Mouse (Mus musculus): ENCODE data around the gene Slc20a1. TPM values are rescaled to one million over a fixed set of nuclear protein-coding genes. Genes with fewer than 3 reads are reported as not detected.

The Slc20a1 gene
- polyA plus RNA-seq, 1 experiment from 2014 or later: 59.0 TPM

DNA sequence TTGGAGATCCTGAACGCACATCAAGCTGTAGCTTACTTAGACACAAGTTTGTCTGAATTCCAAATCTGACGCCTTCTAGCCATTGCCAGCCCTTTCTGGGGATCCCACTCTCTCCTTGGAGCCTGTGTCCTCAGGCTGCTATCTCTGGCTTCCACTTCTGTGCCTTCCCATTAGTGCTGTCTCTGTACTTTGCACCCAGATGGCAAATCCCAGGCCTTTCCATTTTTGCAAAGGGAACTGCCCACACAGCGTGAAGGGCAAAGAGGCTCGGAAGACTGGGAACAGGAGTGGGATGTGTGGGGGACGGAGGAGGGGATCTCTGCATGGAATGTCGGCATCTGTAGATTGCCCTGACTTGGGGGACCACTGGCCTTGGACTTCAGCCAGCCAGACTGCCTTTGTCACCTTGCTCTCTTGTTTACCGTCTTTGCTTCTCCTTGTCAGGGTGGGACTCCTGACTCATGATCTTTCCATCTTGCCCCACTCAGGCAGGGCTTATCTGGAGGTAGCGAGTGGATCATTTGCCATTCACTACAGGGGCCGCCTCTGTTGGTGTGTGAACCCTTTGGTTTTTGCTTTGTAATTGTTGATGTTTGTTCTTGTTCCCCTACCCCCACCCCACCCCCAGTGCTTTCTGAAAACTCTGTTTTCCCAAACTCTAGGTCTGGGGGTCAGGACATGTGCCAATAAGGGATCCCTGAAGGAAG lies 42.3 kb downstream of the Slc20a1 start:
- DNase-seq: no peak
- no peaks in the 10 kb centered on the region for H3K4me1 ChIP-seq (ENCODE audit: control insufficient read depth, insufficient read depth, low read length)
- H3K9me3 ChIP-seq (ENCODE audit: control insufficient read depth, low read length): no peaks in the 10 kb centered on the region
- no peak overlapping the region for H3K4me2 ChIP-seq (ENCODE audit: low read length)
- H3K9ac ChIP-seq (replicated peaks; ENCODE audit: low read length): no peak overlapping the region
- no peak for ATAC-seq (ENCODE audit: low FRiP score, low TSS enrichment)
- WGBS: 76% methylated on average over 9 of the region's 9 CpGs
- no peaks in the 10 kb centered on the region for H3K36me3 ChIP-seq (ENCODE audit: control insufficient read depth, insufficient read depth, low read length)
- H3K4me3 ChIP-seq (replicated peaks; ENCODE audit: low read depth, low read length): no peak overlapping the region
- no peaks in the 10 kb centered on the region for H3K27me3 ChIP-seq (ENCODE audit: control insufficient read depth, insufficient read depth, low read length)
- no peak overlapping the region for H3K27ac ChIP-seq (replicated peaks; ENCODE audit: low read depth, low read length)

DNA sequence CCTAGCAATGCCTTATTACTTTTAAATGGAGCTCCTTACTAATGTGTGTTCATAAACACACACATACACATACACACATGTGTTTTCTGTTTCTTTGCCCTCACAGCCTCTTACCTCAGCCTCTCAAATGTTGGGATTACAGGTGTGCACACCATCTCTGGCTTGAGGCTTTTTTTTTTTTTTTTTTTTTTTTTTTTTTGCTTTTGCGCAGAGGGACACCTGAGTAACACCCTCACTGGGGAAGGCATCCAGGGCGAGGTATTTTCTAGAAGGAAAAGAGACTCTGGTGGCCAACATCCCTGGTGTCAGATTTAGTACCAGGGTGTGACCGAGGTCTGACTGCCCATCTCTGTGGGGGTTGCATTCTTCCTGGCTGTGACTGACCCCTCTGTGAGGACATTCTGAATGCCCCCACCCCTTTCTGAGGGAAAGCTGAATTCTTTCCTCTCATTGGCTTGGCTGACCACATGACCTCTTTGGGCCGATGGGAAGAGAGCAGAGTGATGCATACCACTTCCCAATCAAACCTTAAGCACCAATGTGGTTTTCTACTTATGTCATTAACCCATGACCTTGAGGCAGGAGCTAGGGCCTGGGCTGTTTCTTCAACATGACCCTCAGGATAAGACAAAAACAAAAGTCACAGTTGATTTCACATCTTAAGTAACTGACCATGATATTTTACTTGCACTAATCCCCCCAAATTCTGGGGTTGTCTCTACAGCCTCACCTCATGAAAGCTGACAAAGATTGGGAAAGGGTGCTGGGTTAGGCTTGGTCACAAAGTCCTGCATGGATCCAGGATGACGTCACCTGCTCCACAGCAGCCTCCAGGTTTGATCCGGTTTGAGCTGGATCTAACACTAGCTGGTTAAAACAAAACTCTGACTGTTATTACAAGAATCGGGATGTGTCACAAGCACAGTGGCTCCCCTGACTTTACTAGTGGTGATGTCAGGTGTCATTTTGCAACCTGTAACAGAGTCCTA lies 43.6 kb downstream of the Slc20a1 start:
- no peaks in the 10 kb centered on the region for H3K36me3 ChIP-seq (ENCODE audit: control insufficient read depth, insufficient read depth, low read length)
- no peak for ATAC-seq (ENCODE audit: low FRiP score, low TSS enrichment)
- no peak for DNase-seq
- H3K4me3 ChIP-seq (replicated peaks; ENCODE audit: low read depth, low read length): no peak overlapping the region
- H3K4me1 ChIP-seq (ENCODE audit: control insufficient read depth, insufficient read depth, low read length): no peaks in the 10 kb centered on the region
- WGBS: 75% methylated on average over 7 of the region's 7 CpGs
- H3K27me3 ChIP-seq (ENCODE audit: control insufficient read depth, insufficient read depth, low read length): no peaks in the 10 kb centered on the region
- no peak overlapping the region for H3K9ac ChIP-seq (replicated peaks; ENCODE audit: low read length)
- no peak overlapping the region for H3K4me2 ChIP-seq (ENCODE audit: low read length)
- no peaks in the 10 kb centered on the region for H3K9me3 ChIP-seq (ENCODE audit: control insufficient read depth, low read length)
- H3K27ac ChIP-seq (replicated peaks; ENCODE audit: low read depth, low read length): no peak overlapping the region

DNA sequence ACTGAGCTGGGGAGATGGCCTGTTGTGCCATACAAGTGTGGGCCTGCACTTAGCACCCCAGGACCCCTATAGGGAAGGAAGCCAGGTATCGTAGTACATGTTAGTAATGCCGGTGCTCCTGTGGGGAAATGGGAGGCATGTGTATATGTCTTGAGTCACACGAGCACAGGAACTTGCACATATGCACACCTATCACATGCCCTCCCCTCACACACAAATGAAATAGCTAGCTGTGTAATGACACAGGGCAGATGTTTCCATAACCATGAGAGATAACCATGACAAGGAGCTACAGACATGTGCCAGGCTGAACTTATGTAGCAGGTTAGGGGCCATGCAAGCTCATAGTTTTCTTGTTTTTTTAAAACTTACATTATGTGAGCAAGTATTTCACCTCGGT lies 44.4 kb downstream of the Slc20a1 start:
- Histone ChIP-seq H3K4me3 (replicated peaks; ENCODE audit: low read depth, low read length) (no peak overlapping the region), H3K36me3 (ENCODE audit: control insufficient read depth, insufficient read depth, low read length) (no peaks in the 10 kb centered on the region), H3K9ac (replicated peaks; ENCODE audit: low read length) (no peak overlapping the region), H3K4me1 (ENCODE audit: control insufficient read depth, insufficient read depth, low read length) (no peaks in the 10 kb centered on the region), H3K9me3 (ENCODE audit: control insufficient read depth, low read length) (no peaks in the 10 kb centered on the region), H3K4me2 (ENCODE audit: low read length) (no peak overlapping the region), H3K27me3 (ENCODE audit: control insufficient read depth, insufficient read depth, low read length) (no peaks in the 10 kb centered on the region), H3K27ac (replicated peaks; ENCODE audit: low read depth, low read length) (no peak overlapping the region)
- no peak for DNase-seq
- no peak for ATAC-seq (ENCODE audit: low FRiP score, low TSS enrichment)
- WGBS: 91% methylated on average over 4 of the region's 4 CpGs

GRCm38 (mm10) chr2:129243786-129244185 lies 45.2 kb downstream of the Slc20a1 start:
- no peak for ATAC-seq (ENCODE audit: low FRiP score, low TSS enrichment)
- H3K4me3 ChIP-seq (replicated peaks; ENCODE audit: low read depth, low read length): no peak overlapping the region
- no peaks in the 10 kb centered on the region for H3K36me3 ChIP-seq (ENCODE audit: control insufficient read depth, insufficient read depth, low read length)
- no peak for DNase-seq
- H3K27me3 ChIP-seq (ENCODE audit: control insufficient read depth, insufficient read depth, low read length): no peaks in the 10 kb centered on the region
- WGBS: 52% methylated on average over 9 of the region's 9 CpGs
- no peaks in the 10 kb centered on the region for H3K4me1 ChIP-seq (ENCODE audit: control insufficient read depth, insufficient read depth, low read length)
- no peak overlapping the region for H3K27ac ChIP-seq (replicated peaks; ENCODE audit: low read depth, low read length)
- no peaks in the 10 kb centered on the region for H3K9me3 ChIP-seq (ENCODE audit: control insufficient read depth, low read length)
- H3K9ac ChIP-seq (replicated peaks; ENCODE audit: low read length): no peak overlapping the region
- H3K4me2 ChIP-seq (ENCODE audit: low read length): no peak overlapping the region

GRCm38 (mm10) chr2:129244446-129245120 lies 46.0 kb downstream of the Slc20a1 start:
- 84% methylated on average over 20 of the region's 20 CpGs for WGBS
- H3K4me3 ChIP-seq (replicated peaks; ENCODE audit: low read depth, low read length): no peak overlapping the region
- ATAC-seq (ENCODE audit: low FRiP score, low TSS enrichment): no peak
- no peaks in the 10 kb centered on the region for H3K27me3 ChIP-seq (ENCODE audit: control insufficient read depth, insufficient read depth, low read length)
- H3K4me2 ChIP-seq (ENCODE audit: low read length): no peak overlapping the region
- H3K36me3 ChIP-seq (ENCODE audit: control insufficient read depth, insufficient read depth, low read length): no peaks in the 10 kb centered on the region
- no peaks in the 10 kb centered on the region for H3K4me1 ChIP-seq (ENCODE audit: control insufficient read depth, insufficient read depth, low read length)
- H3K9ac ChIP-seq (replicated peaks; ENCODE audit: low read length): no peak overlapping the region
- H3K27ac ChIP-seq (replicated peaks; ENCODE audit: low read depth, low read length): no peak overlapping the region
- DNase-seq: no peak
- no peaks in the 10 kb centered on the region for H3K9me3 ChIP-seq (ENCODE audit: control insufficient read depth, low read length)

DNA sequence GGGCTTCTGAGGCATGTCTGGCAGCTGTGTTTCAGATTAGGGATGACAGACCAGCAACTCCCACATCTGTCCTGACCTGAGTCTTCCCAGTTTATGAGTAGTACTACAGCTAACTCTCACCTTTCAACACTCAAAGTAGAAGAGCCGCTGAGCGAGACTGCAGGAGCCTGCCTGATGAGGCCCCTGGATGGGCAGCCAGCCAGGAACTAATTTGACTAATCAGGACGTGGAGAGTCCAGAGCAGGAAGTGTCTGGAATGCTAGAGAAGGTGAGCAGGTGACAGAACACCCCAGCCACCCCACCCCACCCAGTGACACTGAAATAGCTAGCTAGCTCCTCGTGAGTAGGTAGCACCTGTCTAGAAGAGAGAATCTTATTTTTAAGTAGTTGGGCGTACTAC lies 47.1 kb downstream of the Slc20a1 start:
- no peaks in the 10 kb centered on the region for H3K4me1 ChIP-seq (ENCODE audit: control insufficient read depth, insufficient read depth, low read length)
- no peak for ATAC-seq (ENCODE audit: low FRiP score, low TSS enrichment)

DNA sequence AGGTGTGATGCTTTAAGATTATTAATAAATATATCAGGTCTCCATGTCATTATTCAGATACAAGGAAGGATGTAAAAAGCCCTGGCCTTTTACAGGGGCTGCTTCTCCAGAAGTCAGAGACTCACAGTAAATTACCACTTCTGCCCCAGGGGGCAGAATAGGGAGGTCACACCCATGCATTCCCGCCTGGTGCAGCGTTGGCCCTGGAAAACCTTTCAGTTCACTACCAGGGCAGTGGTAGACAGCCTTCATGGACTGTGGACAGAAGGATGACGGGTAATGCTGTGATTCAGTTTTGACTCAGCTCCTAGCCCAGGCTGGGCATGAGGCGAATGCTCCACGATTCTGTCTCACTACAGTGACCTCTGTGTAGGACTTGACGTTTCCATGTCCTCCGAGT lies 47.9 kb downstream of the Slc20a1 start:
- no peak for DNase-seq
- Histone ChIP-seq H3K27ac (replicated peaks; ENCODE audit: low read depth, low read length) (no peak overlapping the region), H3K4me1 (ENCODE audit: control insufficient read depth, insufficient read depth, low read length) (no peaks in the 10 kb centered on the region), H3K36me3 (ENCODE audit: control insufficient read depth, insufficient read depth, low read length) (no peaks in the 10 kb centered on the region), H3K9ac (replicated peaks; ENCODE audit: low read length) (no peak overlapping the region), H3K4me3 (replicated peaks; ENCODE audit: low read depth, low read length) (no peak overlapping the region), H3K27me3 (ENCODE audit: control insufficient read depth, insufficient read depth, low read length) (no peaks in the 10 kb centered on the region), H3K9me3 (ENCODE audit: control insufficient read depth, low read length) (no peaks in the 10 kb centered on the region), H3K4me2 (ENCODE audit: low read length) (no peak overlapping the region)
- WGBS: 87% methylated on average over 7 of the region's 7 CpGs
- no peak for ATAC-seq (ENCODE audit: low FRiP score, low TSS enrichment)

More for the DNA sequence above, 47.1 kb downstream of the Slc20a1 start:
- Histone ChIP-seq H3K4me2 (ENCODE audit: low read length) (no peak overlapping the region), H3K27ac (replicated peaks; ENCODE audit: low read depth, low read length) (no peak overlapping the region), H3K9me3 (ENCODE audit: control insufficient read depth, low read length) (no peaks in the 10 kb centered on the region), H3K4me3 (replicated peaks; ENCODE audit: low read depth, low read length) (no peak overlapping the region), H3K27me3 (ENCODE audit: control insufficient read depth, insufficient read depth, low read length) (no peaks in the 10 kb centered on the region), H3K36me3 (ENCODE audit: control insufficient read depth, insufficient read depth, low read length) (no peaks in the 10 kb centered on the region), H3K9ac (replicated peaks; ENCODE audit: low read length) (no peak overlapping the region)
- DNase-seq: no peak
- WGBS: 60% methylated on average over 5 of the region's 5 CpGs

GRCm38 (mm10) chr2:129246924-129247323 lies 48.4 kb downstream of the Slc20a1 start:
- Histone ChIP-seq H3K4me3 (replicated peaks; ENCODE audit: low read depth, low read length) (no peak overlapping the region), H3K27ac (replicated peaks; ENCODE audit: low read depth, low read length) (no peak overlapping the region), H3K4me1 (ENCODE audit: control insufficient read depth, insufficient read depth, low read length) (no peaks in the 10 kb centered on the region), H3K36me3 (ENCODE audit: control insufficient read depth, insufficient read depth, low read length) (no peaks in the 10 kb centered on the region), H3K9me3 (ENCODE audit: control insufficient read depth, low read length) (no peaks in the 10 kb centered on the region), H3K27me3 (ENCODE audit: control insufficient read depth, insufficient read depth, low read length) (no peaks in the 10 kb centered on the region), H3K4me2 (ENCODE audit: low read length) (no peak overlapping the region), H3K9ac (replicated peaks; ENCODE audit: low read length) (no peak overlapping the region)
- DNase-seq (no peak), ATAC-seq (ENCODE audit: low FRiP score, low TSS enrichment) (no peak)
- WGBS: 95% methylated on average over 12 of the region's 12 CpGs

Measured in midbrain, embryonic 14.5 days (tissue).